Mouse (Mus musculus) layer of hippocampus, adult 18-20 months (tissue): ENCODE data around the gene Zfp983. TPM values are rescaled to one million over a fixed set of nuclear protein-coding genes. Genes with fewer than 3 reads are reported as not detected.

ENCODE experiments used
- total RNA-seq, 2 experiments: library from RNA; stranded (reverse); gene quantifications; 2 replicates each; pipeline ENCODE4 v1.2.3; 2021

Zfp983 gene
- total RNA-seq, 2 experiments from 2014 or later: 9.4 to 11.6 TPM

Other genes with a start within 250 kb of the Zfp983 start
- 1 to 10 TPM in 1 of 2 experiments, under 1 TPM in 1; 0.84 to 1.5 TPM for gene Zfp54, start 227.4 kb upstream of the Zfp983 start, total RNA-seq
- 1 to 10 TPM; 3.6 to 3.8 TPM for gene Zfp51, start 200.2 kb upstream of the Zfp983 start, total RNA-seq
- gene Zfp53, start 161.6 kb upstream of the Zfp983 start, total RNA-seq: 1 to 10 TPM; 4.6 to 4.8 TPM
- gene Zfp52, start 115.1 kb upstream of the Zfp983 start, total RNA-seq: 1 to 10 TPM; 8.0 TPM
- 10 to 100 TPM; 11.4 to 13.1 TPM for gene Zfp948, start 83.6 kb upstream of the Zfp983 start, total RNA-seq
- gene Gm10226, start 41.2 kb downstream of the Zfp983 start, total RNA-seq: 1 to 10 TPM; 2.1 to 5.4 TPM
- gene Zfp760, start 57.1 kb downstream of the Zfp983 start, total RNA-seq: 1 to 10 TPM; 7.3 to 8.6 TPM
- 1 to 10 TPM; 3.8 to 3.9 TPM for gene Zfp229, start 80.2 kb downstream of the Zfp983 start, total RNA-seq
- gene Zfp820, start 195.1 kb downstream of the Zfp983 start, total RNA-seq: under 1 TPM; 0.38 to 0.54 TPM